Mouse (Mus musculus) heart, postnatal 0 days (tissue): ENCODE measurements at regions not wholly inside any gene's neighbourhood (a gene's known extent, or its start where the extent isn't known, plus 50 kb on each side); places are given as distances from the start of the nearest gene placed in this dataset.

Source experiments
- CTCF ChIP-seq: IDR thresholded peaks from 2 replicates; pipeline ENCODE4 v1.5.1; 2016; ENCODE audit warnings: antibody characterized with exemption, control low read depth, low read depth
- EP300 ChIP-seq: IDR thresholded peaks from 2 replicates; pipeline ENCODE4 v1.6.1; 2016; ENCODE audit warnings: antibody characterized with exemption, low read depth

DNA sequence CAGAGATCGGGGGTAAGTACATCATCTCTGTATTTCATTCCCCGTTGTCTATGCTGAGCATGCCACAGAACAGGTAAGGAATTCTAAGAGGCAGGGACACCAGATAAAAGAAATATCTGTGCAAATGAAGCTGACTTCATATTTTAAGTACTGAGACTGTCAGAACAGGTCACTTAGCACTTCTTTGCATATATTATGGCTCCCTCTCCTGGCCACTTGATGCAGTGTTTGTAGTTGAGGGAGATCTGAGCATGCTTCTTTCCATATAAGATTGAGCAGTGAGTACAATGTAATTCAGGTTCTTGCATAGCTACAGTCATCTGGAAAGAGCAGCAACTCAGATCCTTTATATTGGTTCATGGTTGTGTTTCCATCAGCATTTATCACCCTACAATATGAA is 1033.4 kb downstream of the Rpia start:
- TF ChIP-seq EP300 (no peak), CTCF (peak; percentile 30; the same call in 1 of the 2 replicates)
